Mouse (Mus musculus): ENCODE results near the gene Shb. TPM values are rescaled to one million over a fixed set of nuclear protein-coding genes. Genes with fewer than 3 reads are reported as not detected.

The Shb gene
- polyA plus RNA-seq, 1 experiment from 2014 or later: 7.2 TPM

DNA sequence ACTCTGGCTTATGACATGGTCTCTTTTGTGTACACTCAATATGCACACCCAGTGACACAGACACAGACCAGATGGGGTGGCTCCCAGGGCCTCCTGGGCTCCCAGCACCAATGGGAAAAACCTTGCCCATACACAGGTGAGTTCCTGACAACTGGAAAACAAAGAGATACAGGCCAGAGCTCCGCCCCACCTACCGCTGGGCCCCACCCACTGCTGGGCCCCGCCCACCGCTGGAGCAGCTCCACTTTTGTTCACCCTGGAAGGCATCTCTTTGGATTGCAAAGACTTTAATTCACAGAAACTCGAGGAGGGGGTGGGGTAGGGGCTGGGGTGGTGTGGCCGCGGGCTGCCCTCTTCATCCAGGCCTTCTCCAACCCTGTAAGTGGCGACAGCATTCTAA is 108.9 kb downstream of the Shb start:
- Histone ChIP-seq H3K9me3 (replicated peaks) (no peaks in the 10 kb centered on the region), H3K27ac (no peak overlapping the region), H3K36me3 (ENCODE audit: poor library complexity, severe bottlenecking) (peaks cover 5% of the 10 kb centered on the region; the same call in 1 of the 2 replicates), H3K4me3 (no peak overlapping the region), H3K4me1 (peaks cover 78% of the 10 kb centered on the region), H3K9ac (no peak overlapping the region), H3K4me2 (no peak overlapping the region), H3K27me3 (no peaks in the 10 kb centered on the region)
- 13% methylated on average over 8 of the region's 8 CpGs for WGBS
- ATAC-seq: no peak

- H3K4me2 ChIP-seq: no peak overlapping the region
- H3K27ac ChIP-seq: no peak overlapping the region
- H3K9me3 ChIP-seq (replicated peaks): no peaks in the 10 kb centered on the region
- WGBS: 86% methylated on average over 10 of the region's 10 CpGs
- no peaks in the 10 kb centered on the region for H3K27me3 ChIP-seq
- no peak for ATAC-seq
- no peak overlapping the region for H3K4me3 ChIP-seq
- no peak overlapping the region for H3K9ac ChIP-seq
- peaks cover 5% of the 10 kb centered on the region; the same call in 1 of the 2 replicates for H3K36me3 ChIP-seq (ENCODE audit: poor library complexity, severe bottlenecking)
- H3K4me1 ChIP-seq: peaks cover 71% of the 10 kb centered on the region
These were observed 109.6 kb downstream of the Shb start for GRCm38 (mm10) chr4:45422640-45423039.

DNA sequence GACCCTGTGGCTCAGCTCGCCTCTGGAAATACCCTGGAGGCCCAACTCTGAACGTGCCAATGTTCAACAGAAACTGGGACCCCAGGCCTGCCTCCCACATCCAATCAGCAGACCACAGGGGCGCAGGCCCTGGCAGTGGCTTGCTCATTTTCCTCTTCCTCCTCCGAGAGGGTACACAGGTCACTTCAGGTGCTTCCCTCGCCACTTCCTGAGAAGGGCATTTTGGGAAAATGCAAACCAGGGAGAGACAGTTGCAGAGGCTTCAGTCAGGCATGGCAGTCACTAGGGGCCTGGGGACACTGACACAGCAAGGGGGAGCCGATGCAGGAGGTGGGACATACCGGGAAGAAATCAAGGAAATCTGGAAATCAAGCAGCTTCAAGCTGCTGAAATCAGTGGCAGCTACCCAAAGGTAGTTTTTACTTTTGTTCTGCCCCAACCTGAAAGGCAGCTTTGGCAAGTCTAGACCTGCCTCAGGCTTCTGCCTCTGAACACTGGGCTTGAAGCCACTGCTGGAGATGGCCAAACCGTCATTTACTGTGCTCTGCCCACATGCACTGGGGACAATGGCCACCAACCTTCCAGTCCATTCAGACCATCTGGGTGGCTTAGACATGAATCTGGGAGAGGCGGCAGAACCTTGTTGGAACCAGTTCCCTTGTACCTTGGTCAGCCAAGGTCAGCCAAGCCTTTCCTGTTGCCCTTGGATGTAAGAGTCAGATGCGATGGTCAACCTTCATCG is 110.6 kb downstream of the Shb start:
- ATAC-seq: no peak
- H3K9me3 ChIP-seq (replicated peaks): no peaks in the 10 kb centered on the region
- peaks cover 61% of the 10 kb centered on the region for H3K4me1 ChIP-seq
- H3K4me2 ChIP-seq: no peak overlapping the region
- H3K4me3 ChIP-seq: no peak overlapping the region
- peak overlapping the region; percentile 81 for H3K27ac ChIP-seq
- WGBS: 67% methylated on average over 11 of the region's 11 CpGs
- peaks cover 5% of the 10 kb centered on the region; the same call in 1 of the 2 replicates for H3K36me3 ChIP-seq (ENCODE audit: poor library complexity, severe bottlenecking)
- no peaks in the 10 kb centered on the region for H3K27me3 ChIP-seq
- peak overlapping the region; percentile 40 for H3K9ac ChIP-seq

GRCm38 (mm10) chr4:45420733-45421132 is 111.5 kb downstream of the Shb start:
- WGBS: 10% methylated on average over 3 of the region's 3 CpGs
- Histone ChIP-seq H3K9ac (peak overlapping the region; percentile 40), H3K27me3 (no peaks in the 10 kb centered on the region), H3K4me1 (peaks cover 52% of the 10 kb centered on the region), H3K36me3 (ENCODE audit: poor library complexity, severe bottlenecking) (peaks cover 5% of the 10 kb centered on the region; the same call in 1 of the 2 replicates), H3K4me3 (no peak overlapping the region), H3K9me3 (replicated peaks) (no peaks in the 10 kb centered on the region), H3K4me2 (no peak overlapping the region), H3K27ac (peak overlapping the region; percentile 81)
- no peak for ATAC-seq

DNA sequence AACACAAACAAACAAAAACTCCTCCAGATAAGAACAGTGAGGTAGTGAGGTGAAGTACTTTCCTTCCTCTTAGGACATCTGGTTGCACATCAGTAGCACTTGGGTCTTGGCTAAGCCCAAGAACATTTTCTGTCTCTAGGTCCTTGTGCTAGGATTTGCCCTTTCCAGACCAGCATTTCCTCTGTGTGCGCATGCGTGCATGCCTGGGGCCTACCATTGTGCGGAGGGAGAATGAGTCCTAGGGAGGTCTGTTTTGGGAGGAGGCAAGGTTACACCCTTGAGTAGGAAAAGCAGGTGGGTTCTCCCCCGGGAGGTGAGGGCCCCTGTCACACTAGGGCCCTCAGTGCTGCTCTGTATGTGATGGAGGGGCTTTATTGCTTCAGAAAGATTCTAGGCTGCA is 113.2 kb downstream of the Shb start:
- Histone ChIP-seq H3K9ac (no peak overlapping the region), H3K4me1 (peaks cover 46% of the 10 kb centered on the region), H3K4me3 (no peak overlapping the region), H3K9me3 (replicated peaks) (no peaks in the 10 kb centered on the region), H3K27me3 (no peaks in the 10 kb centered on the region), H3K4me2 (no peak overlapping the region), H3K36me3 (ENCODE audit: poor library complexity, severe bottlenecking) (peaks cover 5% of the 10 kb centered on the region; the same call in 1 of the 2 replicates), H3K27ac (0 out of 2 replicates have a peak overlapping the region, but pooled peaks have one; percentile 35)
- ATAC-seq: no peak
- 74% methylated on average over 4 of the region's 4 CpGs for WGBS

DNA sequence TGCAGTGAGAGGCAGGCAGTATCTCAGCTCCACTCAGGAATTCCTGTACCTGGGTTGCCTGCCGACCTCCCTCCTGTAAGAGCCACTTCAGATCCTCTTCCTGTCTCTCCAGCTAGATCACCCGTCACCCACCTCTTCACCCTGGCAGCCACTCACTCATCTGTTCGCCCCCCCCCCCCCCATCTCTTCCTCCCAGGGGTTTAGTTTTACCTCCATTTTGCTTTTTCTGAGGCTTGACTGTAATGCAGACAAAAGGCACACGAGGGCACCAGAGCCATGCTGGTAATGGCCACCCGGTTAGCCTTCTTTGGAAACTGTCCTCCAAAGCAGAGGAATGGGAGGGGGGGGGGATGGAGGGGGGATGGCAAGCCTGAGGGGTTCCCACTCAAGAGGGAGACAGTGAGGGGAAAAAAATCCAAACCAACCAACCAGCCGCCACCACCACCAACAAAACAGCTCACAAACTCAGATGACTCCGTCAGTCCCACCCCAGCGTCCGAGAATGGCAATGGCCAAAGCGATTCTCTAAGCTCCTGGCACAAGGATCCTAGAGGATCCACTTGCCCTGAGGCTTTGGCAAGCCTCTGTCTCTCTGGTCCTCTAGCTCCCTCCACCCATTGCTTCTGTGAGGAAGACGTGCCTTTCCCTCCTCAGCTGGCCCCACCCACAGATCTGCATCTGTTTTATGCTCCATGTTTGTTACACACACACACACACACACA is 113.9 kb downstream of the Shb start:
- ATAC-seq: peak; percentile 70

GRCm38 (mm10) chr4:45416314-45416713 is 116.0 kb downstream of the Shb start:
- H3K27ac ChIP-seq: no peak overlapping the region
- H3K4me1 ChIP-seq: peaks cover 29% of the 10 kb centered on the region
- no peak for ATAC-seq
- WGBS: 74% methylated on average over 7 of the region's 7 CpGs
- no peaks in the 10 kb centered on the region for H3K27me3 ChIP-seq
- no peak overlapping the region for H3K4me2 ChIP-seq
- H3K4me3 ChIP-seq: no peak overlapping the region
- H3K9ac ChIP-seq: no peak overlapping the region
- no peaks in the 10 kb centered on the region for H3K36me3 ChIP-seq (ENCODE audit: poor library complexity, severe bottlenecking)
- no peaks in the 10 kb centered on the region for H3K9me3 ChIP-seq (replicated peaks)

More for the DNA sequence above, 113.9 kb downstream of the Shb start:
- no peaks in the 10 kb centered on the region for H3K27me3 ChIP-seq
- H3K4me3 ChIP-seq: no peak overlapping the region
- no peak overlapping the region for H3K9ac ChIP-seq
- peaks cover 40% of the 10 kb centered on the region for H3K4me1 ChIP-seq
- peak overlapping the region; percentile 18 for H3K4me2 ChIP-seq
- H3K9me3 ChIP-seq (replicated peaks): no peaks in the 10 kb centered on the region
- H3K27ac ChIP-seq: peak overlapping the region; percentile 35
- peaks cover 5% of the 10 kb centered on the region; the same call in 1 of the 2 replicates for H3K36me3 ChIP-seq (ENCODE audit: poor library complexity, severe bottlenecking)
- WGBS: 13% methylated on average over 10 of the region's 11 CpGs

- H3K4me1 ChIP-seq: peaks cover 12% of the 10 kb centered on the region
- H3K36me3 ChIP-seq (ENCODE audit: poor library complexity, severe bottlenecking): no peaks in the 10 kb centered on the region
- H3K4me2 ChIP-seq: no peak overlapping the region
- WGBS: 89% methylated on average over 9 of the region's 9 CpGs
- no peaks in the 10 kb centered on the region for H3K9me3 ChIP-seq (replicated peaks)
- H3K4me3 ChIP-seq: no peak overlapping the region
- H3K27me3 ChIP-seq: no peaks in the 10 kb centered on the region
- ATAC-seq: no peak
- H3K27ac ChIP-seq: no peak overlapping the region
- H3K9ac ChIP-seq: no peak overlapping the region
These were observed 118.5 kb downstream of the Shb start for GRCm38 (mm10) chr4:45413674-45414338.

GRCm38 (mm10) chr4:45412433-45413192 is 119.7 kb downstream of the Shb start:
- Histone ChIP-seq H3K9ac (no peak overlapping the region), H3K9me3 (replicated peaks) (no peaks in the 10 kb centered on the region), H3K36me3 (ENCODE audit: poor library complexity, severe bottlenecking) (no peaks in the 10 kb centered on the region), H3K27me3 (no peaks in the 10 kb centered on the region), H3K27ac (no peak overlapping the region), H3K4me3 (no peak overlapping the region), H3K4me2 (no peak overlapping the region), H3K4me1 (peaks cover 9% of the 10 kb centered on the region)
- 73% methylated on average over 16 of the region's 16 CpGs for WGBS
- ATAC-seq: no peak

GRCm38 (mm10) chr4:45411181-45411790 is 121.0 kb downstream of the Shb start:
- no peak overlapping the region for H3K27ac ChIP-seq
- no peak for ATAC-seq
- H3K4me2 ChIP-seq: no peak overlapping the region
- H3K4me1 ChIP-seq: peaks cover 23% of the 10 kb centered on the region
- no peaks in the 10 kb centered on the region for H3K36me3 ChIP-seq (ENCODE audit: poor library complexity, severe bottlenecking)
- H3K4me3 ChIP-seq: no peak overlapping the region
- H3K9ac ChIP-seq: no peak overlapping the region
- WGBS: 91% methylated on average over 8 of the region's 8 CpGs
- H3K27me3 ChIP-seq: no peaks in the 10 kb centered on the region
- no peaks in the 10 kb centered on the region for H3K9me3 ChIP-seq (replicated peaks)

GRCm38 (mm10) chr4:45409270-45409669 is 123.0 kb downstream of the Shb start:
- Histone ChIP-seq H3K9ac (peak overlapping the region; percentile 97), H3K4me3 (peak overlapping the region; percentile 97), H3K4me1 (peaks cover 32% of the 10 kb centered on the region), H3K36me3 (ENCODE audit: poor library complexity, severe bottlenecking) (peaks cover 3% of the 10 kb centered on the region), H3K27ac (peak overlapping the region; percentile 89), H3K27me3 (no peaks in the 10 kb centered on the region), H3K9me3 (replicated peaks) (no peaks in the 10 kb centered on the region), H3K4me2 (peak overlapping the region; percentile 88)
- peak; percentile 37 for ATAC-seq
- under 1% methylated on average over 10 of the region's 10 CpGs for WGBS
